Mouse (Mus musculus) forebrain, embryonic 14.5 days (tissue): ENCODE data around the gene Trex2. TPM values are rescaled to one million over a fixed set of nuclear protein-coding genes. Genes with fewer than 3 reads are reported as not detected.

Source experiments
- ATAC-seq: fragments of 200-750 bp; cut with Nextera tagmentation; 2 replicates; pipeline ENCODE4 v1.8.0; 2017; ENCODE audit warnings: mild to moderate bottlenecking, moderate library complexity
- DNase-seq: peaks from one replicate; pipeline ENCODE4 v3.0.0-alpha.2; 2015; ENCODE audit warnings: low spot score
- H3K27ac ChIP-seq: fragments of 300-500 bp; sonication (generic); 2 replicates; pipeline ENCODE4 v1.5.1; 2014; ENCODE audit warnings: low read depth, mild to moderate bottlenecking, control low read depth, low read length, moderate library complexity
- H3K27me3 ChIP-seq: fragments of 300-500 bp; sonication (generic); replicated peaks from 2 replicates; pipeline ENCODE4 v1.6.1; 2014; ENCODE audit warnings: low read length, control low read depth, mixed read lengths; ENCODE audit not compliant: control insufficient read depth, insufficient read depth
- H3K36me3 ChIP-seq: fragments of 300-500 bp; sonication (generic); 2 replicates; pipeline ENCODE4 v1.6.1; 2014; ENCODE audit warnings: low read length, control low read depth; ENCODE audit not compliant: control insufficient read depth, insufficient read depth
- H3K4me1 ChIP-seq: fragments of 300-500 bp; sonication (generic); 2 replicates; pipeline ENCODE4 v1.6.1; 2014; ENCODE audit warnings: antibody characterized with exemption, low read length, control low read depth; ENCODE audit not compliant: control insufficient read depth, insufficient read depth
- H3K4me2 ChIP-seq: fragments of 300-500 bp; sonication (generic); 2 replicates; pipeline ENCODE4 v1.6.1; 2014; ENCODE audit warnings: mild to moderate bottlenecking, control low read depth, low read length
- H3K4me3 ChIP-seq: fragments of 300-500 bp; sonication (generic); 2 replicates; pipeline ENCODE4 v1.5.1; 2014; ENCODE audit warnings: low read depth, low read length, control low read depth
- H3K9ac ChIP-seq: fragments of 300-500 bp; sonication (generic); 2 replicates; pipeline ENCODE4 v1.6.1; 2014; ENCODE audit warnings: mild to moderate bottlenecking, low read length, control low read depth, moderate library complexity
- H3K9me3 ChIP-seq: fragments of 300-500 bp; sonication (generic); replicated peaks from 2 replicates; pipeline ENCODE4 v1.6.1; 2016; ENCODE audit warnings: low read length, control low read depth, mixed read lengths; ENCODE audit not compliant: control insufficient read depth
- WGBS: fragments of 180-500 bp; shearing (Covaris S2); extraction: QIAGEN DNeasy Blood & Tissue Kit; methylation state at CpG from one replicate; pipeline ENCODE4 v1.1.7; 2014; 5-methylcytosine and 5-hydroxymethylcytosine counted together
- polyA plus RNA-seq: library from polyadenylated mRNA; unstranded; fragments of >200 nt; fragmentation: Nextera tagmentation; extraction: Ambion mirVana; gene quantifications from 2 replicates; pipeline ENCODE4 v1.2.1, GENCODE M21; 2014

The Trex2 gene
- polyA plus RNA-seq, 1 experiment from 2014 or later: not detected

DNA sequence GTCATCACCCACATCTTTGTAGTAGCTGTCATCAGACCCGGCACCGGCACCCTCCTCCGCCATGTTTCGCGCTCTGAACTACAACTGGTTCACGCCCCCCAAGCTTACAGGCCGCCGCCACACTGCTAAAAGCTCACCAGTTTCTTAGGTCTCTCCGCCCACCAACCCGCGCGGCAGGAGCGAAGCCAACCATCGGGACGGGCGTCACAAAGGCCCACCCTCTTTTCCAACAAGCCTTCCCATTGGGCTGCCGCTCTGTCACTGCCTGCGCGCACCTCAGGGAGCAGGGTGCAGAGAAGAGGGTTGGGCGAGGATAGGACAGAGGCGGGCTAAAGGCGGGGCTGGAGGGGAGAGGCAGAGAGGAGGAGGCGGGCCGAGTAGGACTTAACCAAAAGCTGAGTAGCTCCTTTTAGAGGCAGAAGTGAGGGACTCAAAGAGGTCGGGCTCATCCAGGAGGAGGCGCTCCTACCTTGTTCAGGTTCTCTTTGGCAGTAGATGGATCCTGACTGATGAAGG, 23.8 kb upstream of the Trex2 start, which contains the start of gene Haus7:
Haus7 (minus strand) TSS at position 168 of the 516 bp plus-strand sequence.
- 26% methylated on average over 26 of the region's 26 CpGs for WGBS
- no peak within 1 kb of the TSS for H3K27ac ChIP-seq

DNA sequence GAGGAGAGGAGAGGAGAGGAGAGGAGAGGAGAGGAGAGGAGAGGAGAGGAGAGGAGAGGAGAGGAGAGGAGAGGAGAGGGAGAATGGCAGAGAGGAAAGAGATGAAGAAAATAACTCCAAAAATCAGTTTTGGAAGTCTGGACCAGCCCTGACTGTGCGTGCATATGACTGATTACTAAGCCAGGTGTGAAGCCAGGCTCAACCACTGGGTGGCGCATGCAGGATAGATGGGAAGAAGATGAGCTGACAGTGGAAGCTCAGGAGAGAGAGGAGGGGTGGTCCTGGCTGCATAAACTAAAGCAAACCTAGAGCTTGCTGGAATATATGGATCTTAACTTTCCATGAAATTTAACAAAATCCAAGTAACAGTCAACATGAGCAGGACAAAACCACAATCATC, 16.8 kb upstream of the Trex2 start:
- Histone ChIP-seq H3K4me3 (no peak overlapping the region), H3K9ac (no peak overlapping the region), H3K9me3 (no peaks in the 10 kb centered on the region), H3K36me3 (0 out of 2 replicates have a peak, but pooled peaks cover 11% of the 10 kb centered on the region), H3K4me1 (no peaks in the 10 kb centered on the region), H3K27me3 (no peaks in the 10 kb centered on the region), H3K27ac (no peak overlapping the region), H3K4me2 (no peak overlapping the region)
- ATAC-seq: peak; percentile 54; the same call in 1 of the 2 replicates
- 29% methylated on average over 2 of the region's 2 CpGs for WGBS
- DNase-seq: peak; percentile 62

More for the DNA sequence above, 23.8 kb upstream of the Trex2 start, which contains the start of gene Haus7:
- Histone ChIP-seq H3K27me3 (no peaks in the 10 kb centered on the region), H3K9me3 (no peaks in the 10 kb centered on the region), H3K4me1 (no peaks in the 10 kb centered on the region; the same call in 1 of the 2 replicates), H3K4me3 (peak within 1 kb of the TSS; percentile 50), H3K4me2 (peak within 1 kb of the TSS; percentile 52), H3K9ac (peak within 1 kb of the TSS; percentile 59), H3K36me3 (0 out of 2 replicates have a peak, but pooled peaks cover 3% of the 10 kb centered on the region)
- peak; percentile 95 for DNase-seq
- peak; percentile 100 for ATAC-seq

DNA sequence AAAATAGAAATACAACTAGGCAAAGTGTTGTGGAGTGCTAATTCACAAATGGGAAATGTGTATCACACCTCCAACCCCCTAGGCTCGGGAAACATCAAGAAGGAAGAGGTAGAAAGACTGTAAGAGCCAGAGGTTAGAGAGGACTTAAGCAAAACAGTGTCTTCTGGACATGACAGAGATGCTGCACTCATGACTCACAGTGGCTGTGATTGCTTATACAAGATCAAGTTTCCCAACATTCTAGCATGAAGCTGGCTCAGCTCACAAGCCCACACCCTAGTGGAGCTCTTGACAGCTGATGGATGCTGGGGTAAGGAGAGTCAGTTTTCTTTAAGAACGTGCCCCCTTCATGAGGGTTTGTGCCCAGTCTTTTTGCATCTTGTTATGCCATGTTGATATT, 6.3 kb upstream of the Trex2 start:
- Histone ChIP-seq H3K9ac (no peak overlapping the region), H3K4me3 (no peak overlapping the region), H3K4me2 (no peak overlapping the region), H3K36me3 (peaks cover 15% of the 10 kb centered on the region; the same call in 1 of the 2 replicates), H3K9me3 (no peaks in the 10 kb centered on the region), H3K27ac (no peak overlapping the region), H3K4me1 (no peaks in the 10 kb centered on the region), H3K27me3 (no peaks in the 10 kb centered on the region)
- no peak for DNase-seq
- ATAC-seq: no peak
- 74% methylated on average over 2 of the region's 2 CpGs for WGBS

DNA sequence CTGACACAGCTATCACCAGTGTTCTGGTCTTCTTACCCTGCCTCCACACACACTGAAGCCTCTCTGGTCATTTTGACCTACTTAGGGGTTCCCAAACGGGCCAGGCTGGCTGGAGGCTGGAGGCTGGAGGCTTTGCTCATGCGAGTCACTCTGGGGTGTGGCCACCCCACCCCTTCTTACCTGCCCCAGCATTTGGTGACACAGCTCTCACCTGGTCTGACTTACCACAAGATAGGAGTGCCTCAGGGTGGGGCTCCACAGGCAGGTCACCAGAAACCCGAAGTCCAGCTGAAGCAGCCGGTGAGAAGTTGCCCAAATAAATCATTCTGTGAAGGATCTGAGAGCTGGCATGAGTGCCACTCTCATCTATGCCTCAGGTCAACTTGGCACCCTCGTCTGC, 2.3 kb downstream of the Trex2 start:
- Histone ChIP-seq H3K4me3 (no peak overlapping the region), H3K4me2 (no peak overlapping the region), H3K9me3 (no peaks in the 10 kb centered on the region), H3K4me1 (no peaks in the 10 kb centered on the region), H3K27ac (no peak overlapping the region), H3K27me3 (no peaks in the 10 kb centered on the region), H3K36me3 (peaks cover 9% of the 10 kb centered on the region; the same call in 1 of the 2 replicates), H3K9ac (no peak overlapping the region)
- 72% methylated on average over 5 of the region's 5 CpGs for WGBS
- no peak for ATAC-seq
- DNase-seq: no peak

DNA sequence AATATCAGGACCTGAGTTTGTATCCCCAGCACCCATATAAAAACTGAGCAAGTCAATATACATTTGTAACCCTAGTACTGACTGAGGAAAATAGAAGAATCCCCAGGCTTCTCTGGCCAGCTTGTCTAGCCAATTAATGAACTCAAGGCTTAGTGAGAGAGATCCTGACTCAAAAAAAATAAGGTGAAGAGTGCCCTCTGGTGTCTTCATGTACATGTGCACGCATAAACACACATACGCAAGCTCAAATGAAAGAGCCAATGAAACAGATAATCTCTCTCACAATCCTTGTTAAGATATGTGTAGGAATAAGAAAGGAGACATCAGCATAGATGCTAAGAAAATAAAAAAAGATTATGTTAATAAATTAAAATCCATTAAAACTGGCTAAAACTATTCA, 5.1 kb downstream of the Trex2 start:
- no peaks in the 10 kb centered on the region for H3K9me3 ChIP-seq
- no peak overlapping the region for H3K9ac ChIP-seq
- no peaks in the 10 kb centered on the region for H3K27me3 ChIP-seq
- DNase-seq (peak; percentile 20), ATAC-seq (no peak)
- no peak overlapping the region for H3K27ac ChIP-seq
- H3K4me3 ChIP-seq: no peak overlapping the region
- 85% methylated on average over 2 of the region's 2 CpGs for WGBS
- no peaks in the 10 kb centered on the region for H3K36me3 ChIP-seq
- H3K4me1 ChIP-seq: no peaks in the 10 kb centered on the region
- H3K4me2 ChIP-seq: no peak overlapping the region

DNA sequence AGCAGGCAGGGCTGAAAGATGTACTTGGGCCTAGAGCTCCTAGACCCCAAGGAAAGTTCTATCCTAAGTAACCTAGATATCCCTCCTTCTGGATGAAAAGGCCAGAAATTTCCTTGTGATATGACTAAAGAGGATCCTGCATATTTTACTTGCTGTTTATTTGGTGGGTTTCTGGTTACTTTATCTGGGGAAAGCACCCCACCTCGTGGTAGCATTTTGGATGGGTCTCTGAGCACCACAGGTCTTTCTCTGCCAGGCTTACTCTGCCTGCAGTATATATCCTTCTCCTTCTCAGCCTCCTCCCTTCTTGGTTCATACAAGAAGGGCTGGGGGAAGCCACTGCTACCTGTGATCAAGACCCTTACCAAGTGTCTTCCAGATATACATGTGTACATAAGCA, 22.4 kb downstream of the Trex2 start:
- H3K4me3 ChIP-seq: no peak overlapping the region
- no peak overlapping the region for H3K9ac ChIP-seq
- 32% methylated on average over 1 of the region's 1 CpGs for WGBS
- DNase-seq: peak; percentile 8
- no peak overlapping the region for H3K4me2 ChIP-seq
- no peaks in the 10 kb centered on the region for H3K9me3 ChIP-seq
- H3K27ac ChIP-seq: no peak overlapping the region
- no peak for ATAC-seq
- no peaks in the 10 kb centered on the region for H3K36me3 ChIP-seq
- no peaks in the 10 kb centered on the region for H3K27me3 ChIP-seq
- H3K4me1 ChIP-seq: no peaks in the 10 kb centered on the region

DNA sequence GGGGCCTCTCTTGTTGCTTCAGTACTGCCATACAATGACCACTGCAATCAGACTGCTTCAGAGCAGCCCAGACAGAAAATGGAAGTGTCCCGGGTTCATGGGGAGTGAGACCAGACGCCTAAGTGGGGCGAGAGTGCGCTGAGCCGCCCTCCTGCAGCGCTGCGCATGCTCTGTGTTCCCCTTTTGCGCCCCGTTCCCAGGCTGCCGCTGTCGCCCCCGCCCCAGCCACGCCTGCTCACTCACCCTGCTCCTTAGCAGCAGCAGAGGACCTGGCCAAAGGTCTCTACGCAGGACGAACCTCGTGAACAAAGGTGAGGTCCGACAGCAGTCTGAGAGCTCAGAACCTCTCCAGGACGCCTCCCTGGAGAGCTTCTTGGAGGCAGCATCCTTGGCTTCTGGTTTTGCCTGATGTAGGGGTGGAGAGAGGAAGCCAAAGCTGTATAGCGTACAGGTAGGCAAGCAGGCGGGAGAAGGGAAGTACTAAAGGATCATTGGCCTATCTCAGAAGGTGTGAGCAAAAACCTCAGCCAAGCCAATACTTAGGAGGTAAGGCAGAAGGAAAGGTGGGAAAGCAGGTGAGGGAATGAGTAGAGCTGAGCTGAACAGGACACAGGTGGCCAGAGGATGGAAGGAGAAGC, 24.1 kb downstream of the Trex2 start, which contains the start of gene Zfp92:
Zfp92 (plus strand) TSS at position 217 of the 638 bp plus-strand sequence.
- Histone ChIP-seq H3K4me1 (no peaks in the 10 kb centered on the region), H3K4me2 (peak within 1 kb of the TSS; percentile 47), H3K9ac (0 out of 2 replicates have a peak within 1 kb of the TSS, but pooled peaks have one; percentile 29), H3K4me3 (peak within 1 kb of the TSS; percentile 21), H3K9me3 (no peaks in the 10 kb centered on the region), H3K27me3 (no peaks in the 10 kb centered on the region), H3K36me3 (no peaks in the 10 kb centered on the region), H3K27ac (no peak within 1 kb of the TSS)
- DNase-seq (peak; percentile 4), ATAC-seq (no peak)
- WGBS: 26% methylated on average over 20 of the region's 20 CpGs

DNA sequence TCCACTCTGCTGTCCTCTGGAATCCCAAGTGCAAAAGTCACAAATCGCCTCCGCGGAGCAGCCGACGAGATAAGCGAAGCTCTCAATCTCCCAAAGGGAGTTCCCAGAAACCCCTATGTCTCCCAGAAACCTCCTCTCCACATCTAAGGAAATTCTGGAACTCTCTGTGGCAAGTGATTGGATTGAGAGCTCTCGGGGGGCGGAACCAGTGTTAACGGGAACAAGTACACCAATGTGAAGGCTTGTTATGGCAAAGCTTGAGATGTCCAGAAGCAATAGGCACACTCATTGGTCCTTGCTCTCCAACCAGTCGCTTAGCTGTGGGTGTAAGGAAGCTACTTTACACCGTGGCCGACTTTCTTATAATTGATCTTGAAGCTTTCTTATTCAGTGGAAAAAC, 33.5 kb downstream of the Trex2 start:
- no peaks in the 10 kb centered on the region for H3K36me3 ChIP-seq
- no peaks in the 10 kb centered on the region for H3K27me3 ChIP-seq
- ATAC-seq (no peak), DNase-seq (no peak)
- no peak overlapping the region for H3K4me2 ChIP-seq
- 90% methylated on average over 12 of the region's 12 CpGs for WGBS
- no peak overlapping the region for H3K9ac ChIP-seq
- H3K4me3 ChIP-seq: no peak overlapping the region
- H3K4me1 ChIP-seq: no peaks in the 10 kb centered on the region
- H3K27ac ChIP-seq: no peak overlapping the region
- no peaks in the 10 kb centered on the region for H3K9me3 ChIP-seq

DNA sequence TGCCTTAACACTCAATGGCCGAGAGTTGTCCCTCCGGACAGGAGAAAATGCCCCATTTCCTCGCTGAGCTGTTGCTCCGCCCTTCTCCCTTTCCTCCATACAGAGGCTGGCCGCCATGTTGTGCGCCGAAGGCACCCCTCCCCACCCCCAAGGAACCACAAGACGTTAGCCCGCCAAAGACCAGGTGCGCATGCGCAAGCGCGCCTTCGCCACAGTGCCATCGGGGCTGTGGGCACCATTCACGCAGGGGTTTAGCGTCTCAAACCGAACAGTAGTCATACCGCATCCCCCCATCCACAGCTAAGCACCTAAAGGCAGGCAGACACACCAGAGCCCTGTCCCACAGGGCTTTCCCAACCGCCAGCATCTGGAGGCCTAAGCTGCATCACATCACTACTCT, 34.2 kb downstream of the Trex2 start:
- Histone ChIP-seq H3K27ac (no peak overlapping the region), H3K9me3 (no peaks in the 10 kb centered on the region), H3K27me3 (no peaks in the 10 kb centered on the region), H3K4me2 (no peak overlapping the region), H3K36me3 (no peaks in the 10 kb centered on the region), H3K4me3 (no peak overlapping the region), H3K9ac (no peak overlapping the region), H3K4me1 (no peaks in the 10 kb centered on the region)
- no peak for DNase-seq
- 90% methylated on average over 20 of the region's 20 CpGs for WGBS
- no peak for ATAC-seq
